Mouse (Mus musculus) G1E (cell line): ENCODE measurements around the gene Stim1.

ENCODE experiments used
- CTCF ChIP-seq: IDR thresholded peaks from 2 replicates; pipeline ENCODE4 v1.5.1; 2012; ENCODE audit warnings: low read depth, low read length, inconsistent platforms, mixed read lengths
- GATA1 ChIP-seq: IDR thresholded peaks from 2 replicates; pipeline ENCODE4 v1.6.1; 2012; ENCODE audit warnings: borderline replicate concordance, low read length, inconsistent platforms, mixed read lengths

DNA sequence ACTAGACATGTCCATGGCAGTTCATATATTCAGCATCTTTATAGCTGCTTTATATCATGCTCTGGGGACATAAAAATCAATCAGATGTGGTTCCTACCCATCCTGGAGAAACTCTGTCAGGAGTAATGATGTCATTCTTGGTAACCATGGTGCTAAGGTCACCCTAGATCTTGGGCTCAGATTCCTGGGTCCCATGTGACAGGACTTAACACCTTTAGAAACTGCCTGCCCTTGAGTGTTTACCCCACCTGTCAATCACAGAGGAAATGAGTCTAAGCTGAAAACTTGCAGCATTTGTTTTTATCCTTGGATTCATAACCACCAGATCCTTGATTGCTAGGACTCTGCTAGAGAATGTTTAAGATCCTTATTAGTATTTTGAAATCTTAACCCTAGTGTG lies 58.7 kb downstream of the Stim1 start:
- TF ChIP-seq GATA1 (no peak), CTCF (no peak)
